Mouse (Mus musculus) stomach, postnatal 0 days (tissue): Measurements from ENCODE around the gene Abca14.

Source experiments
- CTCF ChIP-seq: IDR thresholded peaks from 2 replicates; pipeline ENCODE4 v1.5.1; 2016; ENCODE audit warnings: antibody characterized with exemption, low read depth, mild to moderate bottlenecking, moderate library complexity
- EP300 ChIP-seq: optimal IDR thresholded peaks from 2 replicates; pipeline ENCODE3; 2016; ENCODE audit warnings: antibody characterized with exemption

DNA sequence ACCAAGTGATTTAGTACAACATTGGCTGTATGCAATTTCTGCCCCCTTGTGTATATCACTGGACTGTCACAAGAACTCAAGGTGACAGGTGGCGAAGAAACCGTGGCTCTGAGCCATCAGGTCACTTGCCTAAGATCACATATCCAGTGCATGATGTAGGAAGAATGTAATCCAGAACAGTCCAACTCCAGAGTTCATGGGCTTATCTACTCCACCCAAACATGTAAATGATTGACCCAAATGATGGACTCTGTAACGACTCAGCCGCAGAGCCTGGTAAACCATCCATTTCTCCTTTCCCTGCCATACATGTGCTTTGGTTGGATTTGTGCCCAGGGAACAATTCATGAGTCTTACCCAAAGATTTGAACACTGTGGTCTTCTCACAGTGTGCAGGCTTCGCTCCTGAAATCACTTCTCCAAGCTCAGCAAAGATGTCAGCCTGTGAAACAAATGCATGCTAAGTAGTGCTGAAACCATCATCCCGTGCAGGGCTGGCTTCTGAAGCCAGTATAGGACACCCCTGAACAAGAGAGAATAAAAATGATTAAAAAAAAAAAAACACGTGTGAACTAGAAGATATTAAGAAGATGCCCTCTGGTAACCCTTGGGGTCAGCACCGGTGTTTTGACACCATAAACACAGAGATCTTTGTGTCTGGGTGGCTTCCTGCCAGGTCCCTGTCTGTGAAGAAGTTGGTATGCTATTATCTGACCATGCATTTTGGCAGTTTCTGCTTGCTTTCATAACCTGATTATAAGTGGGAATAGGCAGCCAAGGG, 14.2 kb upstream of the Abca14 start:
- TF ChIP-seq EP300 (no peak), CTCF (no peak)
